Mouse (Mus musculus): Measurements from ENCODE around the gene Chd4. TPM values are rescaled to one million over a fixed set of nuclear protein-coding genes. Genes with fewer than 3 reads are reported as not detected.
A peak's percentile ranks its signal among the peaks of the same experiment; 100 is the strongest.

Chd4 gene
- polyA plus RNA-seq, 1 experiment from 2014 or later = 123 TPM

DNA sequence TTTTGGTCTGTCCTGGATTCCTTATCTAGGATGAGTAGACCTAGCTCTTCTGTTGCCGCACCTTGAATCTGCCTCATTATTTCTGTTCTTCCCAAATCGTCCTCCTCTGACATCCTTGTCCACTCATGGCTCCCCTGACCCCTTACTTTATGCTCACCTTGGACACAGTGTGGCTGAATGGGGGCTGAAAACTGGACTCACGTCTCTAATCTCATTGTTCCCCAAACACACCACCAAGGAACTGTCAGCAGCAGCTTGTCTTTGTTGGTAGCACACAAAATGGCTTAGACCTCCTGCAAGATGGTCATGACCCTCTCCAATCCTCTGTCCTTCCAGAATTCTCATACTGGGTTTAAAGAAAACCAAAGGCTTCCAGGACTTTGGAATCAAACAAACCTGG, 7.8 kb upstream of the Chd4 start:
- H3K27ac ChIP-seq (ENCODE audit: low read depth, low read length) = peak overlapping the region; percentile 95
- H3K4me1 ChIP-seq (ENCODE audit: control insufficient read depth, insufficient read depth, low read length) = peaks cover 21% of the 10 kb centered on the region
- ATAC-seq (ENCODE audit: insufficient read depth, low FRiP score, low TSS enrichment) (no peak), DNase-seq (ENCODE audit: low spot score) (no peak)
- no peaks in the 10 kb centered on the region for H3K36me3 ChIP-seq (ENCODE audit: control insufficient read depth, insufficient read depth, low read length)
- H3K4me3 ChIP-seq (ENCODE audit: low read depth, low read length) = no peak overlapping the region
- WGBS = 92% methylated on average over 3 of the region's 3 CpGs
- no peaks in the 10 kb centered on the region for H3K9me3 ChIP-seq (ENCODE audit: control insufficient read depth, low read length)
- no peaks in the 10 kb centered on the region for H3K27me3 ChIP-seq (ENCODE audit: control insufficient read depth, insufficient read depth, low read length)
- H3K4me2 ChIP-seq (ENCODE audit: low read depth) = no peak overlapping the region
- H3K9ac ChIP-seq (ENCODE audit: low read length) = no peak overlapping the region

DNA sequence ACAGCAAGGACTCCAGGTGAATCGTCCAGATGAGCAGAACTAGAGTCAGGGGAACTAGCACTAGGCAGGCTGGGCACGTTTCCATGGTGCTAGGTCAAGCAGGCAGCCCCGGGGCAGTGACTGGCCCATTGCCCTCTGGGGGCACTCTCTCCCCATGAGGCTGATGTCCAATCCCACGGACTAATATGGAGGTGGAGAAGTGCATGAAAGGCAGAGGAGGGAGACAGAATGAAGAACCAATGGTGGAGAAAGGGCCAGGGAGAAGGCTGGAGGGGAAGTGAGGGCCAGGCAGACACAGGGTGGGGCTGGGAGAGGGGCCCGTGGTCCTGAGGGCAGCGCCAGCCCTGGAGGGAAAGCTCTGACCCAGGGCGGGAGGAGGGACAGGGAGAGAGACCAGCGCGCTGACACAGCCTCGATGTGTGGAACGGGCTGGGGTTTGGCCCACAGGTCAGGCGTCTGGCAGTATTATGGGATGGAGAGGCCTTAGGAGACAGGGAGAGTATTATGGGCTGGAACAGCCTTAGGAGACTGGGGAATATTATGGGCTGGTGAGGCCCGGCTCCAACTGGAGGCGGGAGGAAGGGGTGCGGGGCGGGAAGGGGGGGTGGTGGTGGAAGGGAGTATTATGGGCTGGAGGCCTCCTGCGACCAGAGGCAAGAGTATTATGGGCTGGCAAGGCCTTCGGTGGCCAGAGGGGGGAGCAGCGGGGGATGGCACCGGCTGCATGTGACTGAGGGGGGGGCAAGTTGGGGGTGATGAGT, 7.0 kb upstream of the Chd4 start:
- Histone ChIP-seq H3K4me2 (ENCODE audit: low read depth) (peak overlapping the region; percentile 47), H3K27ac (ENCODE audit: low read depth, low read length) (peak overlapping the region; percentile 95), H3K9me3 (ENCODE audit: control insufficient read depth, low read length) (no peaks in the 10 kb centered on the region), H3K36me3 (ENCODE audit: control insufficient read depth, insufficient read depth, low read length) (no peaks in the 10 kb centered on the region), H3K4me1 (ENCODE audit: control insufficient read depth, insufficient read depth, low read length) (peaks cover 21% of the 10 kb centered on the region), H3K4me3 (ENCODE audit: low read depth, low read length) (peak overlapping the region; percentile 6; the same call in 1 of the 2 replicates), H3K27me3 (ENCODE audit: control insufficient read depth, insufficient read depth, low read length) (no peaks in the 10 kb centered on the region), H3K9ac (ENCODE audit: low read length) (peak overlapping the region; percentile 40; the same call in 1 of the 2 replicates)
- DNase-seq (ENCODE audit: low spot score) (peak; percentile 84), ATAC-seq (ENCODE audit: insufficient read depth, low FRiP score, low TSS enrichment) (peak; percentile 76)
- under 1% methylated on average over 18 of the region's 20 CpGs for WGBS

GRCm38 (mm10) chr6:125089521-125090321, 6.1 kb upstream of the Chd4 start:
- peak; percentile 70 for ATAC-seq (ENCODE audit: insufficient read depth, low FRiP score, low TSS enrichment)
- peak overlapping the region; percentile 47 for H3K4me2 ChIP-seq (ENCODE audit: low read depth)
- H3K9ac ChIP-seq (ENCODE audit: low read length) = peak overlapping the region; percentile 54
- H3K4me3 ChIP-seq (ENCODE audit: low read depth, low read length) = peak overlapping the region; percentile 20
- no peaks in the 10 kb centered on the region for H3K36me3 ChIP-seq (ENCODE audit: control insufficient read depth, insufficient read depth, low read length)
- peak overlapping the region; percentile 95 for H3K27ac ChIP-seq (ENCODE audit: low read depth, low read length)
- WGBS = 2% methylated on average over 15 of the region's 15 CpGs
- DNase-seq (ENCODE audit: low spot score) = peak; percentile 74
- no peaks in the 10 kb centered on the region for H3K9me3 ChIP-seq (ENCODE audit: control insufficient read depth, low read length)
- H3K27me3 ChIP-seq (ENCODE audit: control insufficient read depth, insufficient read depth, low read length) = no peaks in the 10 kb centered on the region
- H3K4me1 ChIP-seq (ENCODE audit: control insufficient read depth, insufficient read depth, low read length) = peaks cover 18% of the 10 kb centered on the region

DNA sequence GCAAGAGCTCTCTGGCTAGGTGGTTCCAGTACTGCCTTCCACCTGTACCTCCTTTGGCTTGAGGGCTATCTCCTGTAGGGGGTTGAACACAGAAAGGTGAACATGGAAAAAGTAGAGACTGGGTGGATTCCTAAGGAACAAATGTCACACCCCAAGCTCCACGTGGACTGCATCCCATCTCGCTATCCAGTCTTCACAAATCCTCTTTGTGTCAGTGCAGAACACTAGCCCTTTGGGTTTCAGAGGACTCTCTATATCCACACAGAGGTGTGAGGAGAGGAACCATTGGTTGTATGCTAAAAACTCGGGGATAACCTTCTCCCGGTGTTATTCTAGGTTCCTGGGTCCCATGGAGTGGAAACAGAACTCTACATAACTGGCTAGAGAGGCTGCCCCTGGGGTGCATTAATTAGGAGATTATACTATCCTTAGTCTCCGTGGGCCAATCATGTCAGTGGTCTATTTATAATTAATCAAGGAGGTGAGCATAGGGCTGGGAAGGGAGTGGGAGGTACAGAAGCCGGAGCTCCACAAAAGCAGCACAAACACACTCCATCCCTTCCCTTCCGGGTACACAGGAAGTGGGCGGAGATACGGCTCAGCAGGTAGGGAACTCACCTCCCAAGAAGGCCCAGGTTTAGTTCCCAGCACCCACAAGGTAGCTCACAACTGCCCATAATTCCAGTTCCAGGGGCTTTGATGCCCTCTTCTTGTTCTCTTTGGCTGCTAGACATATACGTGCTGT, 5.3 kb upstream of the Chd4 start:
- Histone ChIP-seq H3K4me1 (ENCODE audit: control insufficient read depth, insufficient read depth, low read length) (peaks cover 18% of the 10 kb centered on the region), H3K4me3 (ENCODE audit: low read depth, low read length) (peak overlapping the region; percentile 20; the same call in 1 of the 2 replicates), H3K27ac (ENCODE audit: low read depth, low read length) (peak overlapping the region; percentile 95), H3K27me3 (ENCODE audit: control insufficient read depth, insufficient read depth, low read length) (no peaks in the 10 kb centered on the region), H3K4me2 (ENCODE audit: low read depth) (peak overlapping the region; percentile 47), H3K9ac (ENCODE audit: low read length) (peak overlapping the region; percentile 54), H3K36me3 (ENCODE audit: control insufficient read depth, insufficient read depth, low read length) (no peaks in the 10 kb centered on the region), H3K9me3 (ENCODE audit: control insufficient read depth, low read length) (no peaks in the 10 kb centered on the region)
- DNase-seq (ENCODE audit: low spot score) (no peak), ATAC-seq (ENCODE audit: insufficient read depth, low FRiP score, low TSS enrichment) (no peak; the same call in 1 of the 2 replicates)
- WGBS = 55% methylated on average over 10 of the region's 10 CpGs

GRCm38 (mm10) chr6:125092372-125092771, 3.4 kb upstream of the Chd4 start:
- peaks cover 18% of the 10 kb centered on the region for H3K4me1 ChIP-seq (ENCODE audit: control insufficient read depth, insufficient read depth, low read length)
- DNase-seq (ENCODE audit: low spot score) (no peak), ATAC-seq (ENCODE audit: insufficient read depth, low FRiP score, low TSS enrichment) (no peak)
- H3K9ac ChIP-seq (ENCODE audit: low read length) = no peak overlapping the region
- H3K4me3 ChIP-seq (ENCODE audit: low read depth, low read length) = no peak overlapping the region
- no peaks in the 10 kb centered on the region for H3K36me3 ChIP-seq (ENCODE audit: control insufficient read depth, insufficient read depth, low read length)
- H3K4me2 ChIP-seq (ENCODE audit: low read depth) = no peak overlapping the region
- WGBS = 91% methylated on average over 5 of the region's 5 CpGs
- no peak overlapping the region for H3K27ac ChIP-seq (ENCODE audit: low read depth, low read length)
- H3K9me3 ChIP-seq (ENCODE audit: control insufficient read depth, low read length) = no peaks in the 10 kb centered on the region
- H3K27me3 ChIP-seq (ENCODE audit: control insufficient read depth, insufficient read depth, low read length) = no peaks in the 10 kb centered on the region

- Histone ChIP-seq H3K9ac (ENCODE audit: low read length) (no peak overlapping the region), H3K4me2 (ENCODE audit: low read depth) (no peak overlapping the region; the same call in 1 of the 2 replicates), H3K4me1 (ENCODE audit: control insufficient read depth, insufficient read depth, low read length) (peaks cover 36% of the 10 kb centered on the region), H3K27me3 (ENCODE audit: control insufficient read depth, insufficient read depth, low read length) (no peaks in the 10 kb centered on the region), H3K27ac (ENCODE audit: low read depth, low read length) (no peak overlapping the region), H3K36me3 (ENCODE audit: control insufficient read depth, insufficient read depth, low read length) (no peaks in the 10 kb centered on the region), H3K9me3 (ENCODE audit: control insufficient read depth, low read length) (no peaks in the 10 kb centered on the region), H3K4me3 (ENCODE audit: low read depth, low read length) (no peak overlapping the region)
- WGBS = 66% methylated on average over 3 of the region's 3 CpGs
- DNase-seq (ENCODE audit: low spot score) = no peak
- ATAC-seq (ENCODE audit: insufficient read depth, low FRiP score, low TSS enrichment) = no peak; the same call in 1 of the 2 replicates
These were observed 938 bp upstream of the Chd4 start for GRCm38 (mm10) chr6:125094843-125095242.

DNA sequence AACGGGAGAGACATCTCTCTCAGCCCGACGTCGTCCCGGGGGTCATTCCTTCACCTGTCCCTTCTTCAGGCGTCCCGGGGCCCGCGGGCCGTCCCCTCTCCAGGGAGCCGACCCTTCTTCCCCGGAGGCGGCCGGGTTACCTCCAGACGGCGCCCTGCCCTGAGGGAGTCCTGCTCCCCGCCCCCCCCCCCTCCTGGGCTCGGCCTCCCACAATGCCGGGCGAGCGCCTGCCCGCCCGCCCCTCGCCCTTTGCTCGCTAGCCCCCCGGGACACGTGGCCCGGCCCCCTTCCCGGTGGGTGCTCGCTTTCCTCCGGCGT, 457 bp downstream of the Chd4 start:
- DNase-seq (ENCODE audit: low spot score) (no peak), ATAC-seq (ENCODE audit: insufficient read depth, low FRiP score, low TSS enrichment) (no peak; the same call in 1 of the 2 replicates)
- H3K27ac ChIP-seq (ENCODE audit: low read depth, low read length) = peak overlapping the region; percentile 95
- no peaks in the 10 kb centered on the region for H3K9me3 ChIP-seq (ENCODE audit: control insufficient read depth, low read length)
- peak overlapping the region; percentile 83 for H3K9ac ChIP-seq (ENCODE audit: low read length)
- H3K36me3 ChIP-seq (ENCODE audit: control insufficient read depth, insufficient read depth, low read length) = peaks cover 6% of the 10 kb centered on the region
- H3K4me3 ChIP-seq (ENCODE audit: low read depth, low read length) = peak overlapping the region; percentile 95
- H3K4me1 ChIP-seq (ENCODE audit: control insufficient read depth, insufficient read depth, low read length) = peaks cover 27% of the 10 kb centered on the region
- peak overlapping the region; percentile 65 for H3K4me2 ChIP-seq (ENCODE audit: low read depth)
- H3K27me3 ChIP-seq (ENCODE audit: control insufficient read depth, insufficient read depth, low read length) = no peaks in the 10 kb centered on the region
- WGBS = 1% methylated on average over 14 of the region's 32 CpGs

DNA sequence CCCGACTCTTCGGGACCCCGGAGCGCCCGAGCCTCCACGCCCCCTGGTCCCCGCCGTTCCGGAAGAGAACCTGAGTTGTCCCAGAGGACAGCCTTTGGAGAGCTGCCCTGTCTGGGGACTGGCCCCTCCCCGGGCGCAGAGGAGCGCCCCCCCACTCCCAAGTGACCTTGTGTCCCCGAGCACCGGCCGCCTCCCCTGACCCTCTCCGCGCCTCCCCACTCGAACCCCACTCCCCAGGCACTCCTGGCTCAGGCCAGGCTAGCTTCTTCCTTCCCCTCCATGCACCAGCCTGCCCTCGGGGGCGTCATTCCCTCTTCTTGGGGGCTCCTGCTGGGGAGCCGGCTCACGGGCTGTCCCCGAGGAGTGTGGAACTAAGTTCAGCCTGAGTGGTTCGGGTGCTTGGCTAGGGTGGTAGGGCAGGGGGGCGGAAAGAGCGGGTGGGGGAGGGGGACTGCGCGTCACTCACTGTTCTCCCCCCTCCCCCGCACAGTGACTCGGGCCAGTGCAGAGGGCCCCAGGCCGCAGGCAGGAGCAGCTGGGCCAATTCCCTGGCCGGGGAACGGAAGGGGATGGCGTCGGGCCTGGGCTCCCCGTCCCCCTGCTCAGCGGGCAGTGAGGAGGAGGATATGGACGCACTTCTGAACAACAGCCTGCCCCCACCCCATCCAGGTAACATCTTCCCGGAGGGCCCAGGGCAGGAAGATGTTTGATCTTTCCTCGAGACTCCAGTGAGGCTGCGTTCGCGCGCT, 990 bp downstream of the Chd4 start:
- H3K27ac ChIP-seq (ENCODE audit: low read depth, low read length) = peak overlapping the region; percentile 95
- peak overlapping the region; percentile 83 for H3K9ac ChIP-seq (ENCODE audit: low read length)
- DNase-seq (ENCODE audit: low spot score) (peak; percentile 72), ATAC-seq (ENCODE audit: insufficient read depth, low FRiP score, low TSS enrichment) (peak; percentile 59)
- H3K27me3 ChIP-seq (ENCODE audit: control insufficient read depth, insufficient read depth, low read length) = no peaks in the 10 kb centered on the region
- 0% methylated on average over 29 of the region's 44 CpGs for WGBS
- peaks cover 27% of the 10 kb centered on the region for H3K4me1 ChIP-seq (ENCODE audit: control insufficient read depth, insufficient read depth, low read length)
- peak overlapping the region; percentile 65 for H3K4me2 ChIP-seq (ENCODE audit: low read depth)
- H3K36me3 ChIP-seq (ENCODE audit: control insufficient read depth, insufficient read depth, low read length) = peaks cover 11% of the 10 kb centered on the region
- peak overlapping the region; percentile 95 for H3K4me3 ChIP-seq (ENCODE audit: low read depth, low read length)
- H3K9me3 ChIP-seq (ENCODE audit: control insufficient read depth, low read length) = no peaks in the 10 kb centered on the region
